Mouse (Mus musculus): ENCODE data around the gene Chmp1a.

The Chmp1a gene

GRCm38 (mm10) chr8:123156070-123156773 is 56.3 kb downstream of the Chmp1a start:
- no peak for DNase-seq (ENCODE audit: inconsistent age in 2 of 2, low spot score in 1 of 2)

GRCm38 (mm10) chr8:123155177-123155576 is 57.4 kb downstream of the Chmp1a start:
- peak in 1 of 2 experiments; percentile 76 for DNase-seq (ENCODE audit: inconsistent age in 2 of 2, low spot score in 1 of 2)

Data from adrenal gland, adult (tissue).